ENCODE assay signal across 24 mouse cellular contexts in the genomic region with DNA sequence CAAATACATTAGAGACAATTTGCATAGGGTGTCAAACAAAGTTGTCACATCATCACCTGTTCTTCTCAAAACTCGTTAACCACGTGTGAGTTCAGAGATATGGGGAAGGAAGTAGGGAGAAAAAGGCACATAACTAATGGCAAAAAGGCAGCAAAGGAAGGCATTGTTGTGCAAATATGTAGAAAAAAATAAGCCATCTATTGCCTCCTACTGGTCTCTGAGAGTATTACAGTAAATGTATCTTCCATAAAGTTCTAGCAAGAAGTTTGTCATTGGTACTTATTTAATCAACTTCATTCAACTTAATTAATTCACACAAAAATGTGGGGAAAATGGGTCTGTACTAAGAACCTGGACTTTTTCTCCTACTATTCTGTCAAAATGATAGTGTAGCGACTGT.
DNase-seq lines count a peak whose midpoint lies in the region; ATAC-seq and TF ChIP-seq lines count a peak whose summit lies in the region.
"Had no signal": no experiment of that assay in that cellular context is flagged by ENCODE, and none has a peak within 500 bp of the region (broad histone marks: within the 10 kb centered on the region; RNA-seq: fewer than 3 reads in every experiment).

No protein-coding gene starts in this region.

- H3K36me3 ChIP-seq in intestine, postnatal 0 days (ENCODE audit: control insufficient read depth, insufficient read depth): no peaks in the 10 kb centered on the region
- no peaks in the 10 kb centered on the region for H3K36me3 ChIP-seq in intestine, embryonic 15.5 days
- H3K36me3 ChIP-seq in midbrain, postnatal 0 days (ENCODE audit: insufficient read depth, low read length): no peaks in the 10 kb centered on the region
- no peaks in the 10 kb centered on the region for H3K36me3 ChIP-seq in midbrain, embryonic 16.5 days (ENCODE audit: control insufficient read depth, insufficient read depth, low read length)
- H3K36me3 ChIP-seq: forebrain, embryonic 10.5 days; hindbrain, embryonic 15.5 days; kidney, embryonic 15.5 days; limb, embryonic 12.5 days; liver, embryonic 13.5 days; midbrain, embryonic 10.5 days; neural tube, embryonic 15.5 days had no signal

- no peaks in the 10 kb centered on the region for H3K9me3 ChIP-seq in intestine, postnatal 0 days (ENCODE audit: control insufficient read depth)
- no peaks in the 10 kb centered on the region for H3K9me3 ChIP-seq in intestine, embryonic 15.5 days
- no peaks in the 10 kb centered on the region for H3K9me3 ChIP-seq in midbrain, postnatal 0 days (ENCODE audit: low read length)
- H3K9me3 ChIP-seq in midbrain, embryonic 16.5 days (replicated peaks; ENCODE audit: control insufficient read depth, low read length, poor library complexity, severe bottlenecking): no peaks in the 10 kb centered on the region
- H3K9me3 ChIP-seq: forebrain, embryonic 10.5 days; hindbrain, embryonic 15.5 days; kidney, embryonic 15.5 days; limb, embryonic 12.5 days; liver, embryonic 13.5 days; midbrain, embryonic 10.5 days; neural tube, embryonic 15.5 days had no signal

- TF ChIP-seq CTCF in intestine, postnatal 0 days (IDR thresholded peaks at IDR 0.05; ENCODE audit: low read depth): peak; percentile 23; the same call in 1 of the 2 replicates
- TF ChIP-seq CTCF in midbrain, postnatal 0 days (IDR thresholded peaks at IDR 0.05): peak; percentile 15; the same call in 1 of the 2 replicates

- no peaks in the 10 kb centered on the region for H3K4me1 ChIP-seq in intestine, postnatal 0 days (replicated peaks; ENCODE audit: control insufficient read depth, insufficient read depth, low read length)
- H3K4me1 ChIP-seq in intestine, embryonic 15.5 days (replicated peaks): no peaks in the 10 kb centered on the region
- H3K4me1 ChIP-seq in midbrain, postnatal 0 days (ENCODE audit: insufficient read depth, low read length): no peaks in the 10 kb centered on the region
- no peaks in the 10 kb centered on the region for H3K4me1 ChIP-seq in midbrain, embryonic 16.5 days (ENCODE audit: control insufficient read depth, insufficient read depth, low read length)
- H3K4me1 ChIP-seq: hindbrain, embryonic 15.5 days; liver, embryonic 13.5 days; neural tube, embryonic 15.5 days had no signal

- no peak overlapping the region for H3K27ac ChIP-seq in intestine, postnatal 0 days (ENCODE audit: low read depth, low read length)
- no peak overlapping the region for H3K27ac ChIP-seq in intestine, embryonic 15.5 days
- H3K27ac ChIP-seq in midbrain, postnatal 0 days (ENCODE audit: low read depth, low read length): no peak overlapping the region
- H3K27ac ChIP-seq in midbrain, embryonic 16.5 days (ENCODE audit: low read length): no peak overlapping the region
- H3K27ac ChIP-seq: forebrain, embryonic 10.5 days; gastrocnemius, adult 2 months; hindbrain, embryonic 15.5 days; kidney, embryonic 15.5 days; limb, embryonic 12.5 days; liver, embryonic 13.5 days; midbrain, embryonic 10.5 days; neural tube, embryonic 15.5 days had no signal

- ATAC-seq in intestine, postnatal 0 days: no peak
- ATAC-seq in intestine, embryonic 15.5 days: no peak
- ATAC-seq in midbrain, postnatal 0 days (ENCODE audit: low FRiP score): no peak
- no peak for ATAC-seq in midbrain, embryonic 16.5 days
- ATAC-seq: intestine, embryonic 16.5 days had no signal

- no peak overlapping the region for H3K4me2 ChIP-seq in intestine, postnatal 0 days (replicated peaks; ENCODE audit: low read depth)
- no peak overlapping the region for H3K4me2 ChIP-seq in intestine, embryonic 15.5 days (replicated peaks)
- no peak overlapping the region for H3K4me2 ChIP-seq in midbrain, postnatal 0 days (ENCODE audit: low read depth, low read length, poor library complexity, severe bottlenecking)
- no peak overlapping the region for H3K4me2 ChIP-seq in midbrain, embryonic 16.5 days (ENCODE audit: low read length)
- H3K4me2 ChIP-seq: heart, embryonic 11.5 days; hindbrain, embryonic 15.5 days; kidney, embryonic 15.5 days; limb, embryonic 12.5 days; liver, embryonic 13.5 days; neural tube, embryonic 15.5 days had no signal

- no peak overlapping the region for H3K9ac ChIP-seq in intestine, postnatal 0 days (ENCODE audit: low read depth, low read length)
- no peak overlapping the region for H3K9ac ChIP-seq in intestine, embryonic 15.5 days
- no peak overlapping the region for H3K9ac ChIP-seq in midbrain, postnatal 0 days (replicated peaks; ENCODE audit: low read length, poor library complexity, severe bottlenecking)
- no peak overlapping the region for H3K9ac ChIP-seq in midbrain, embryonic 16.5 days (ENCODE audit: low read depth, low read length)
- H3K9ac ChIP-seq: hindbrain, embryonic 15.5 days; kidney, embryonic 15.5 days; limb, embryonic 12.5 days; liver, embryonic 13.5 days; neural tube, embryonic 15.5 days had no signal

- 88% methylated on average over 3 of the region's 3 CpGs for WGBS in intestine, postnatal 0 days
- 87% methylated on average over 3 of the region's 3 CpGs for WGBS in intestine, embryonic 15.5 days
- 96% methylated on average over 3 of the region's 3 CpGs for WGBS in midbrain, postnatal 0 days
- WGBS in midbrain, embryonic 16.5 days: 91% methylated on average over 3 of the region's 3 CpGs

- DNase-seq in midbrain, postnatal 0 days (ENCODE audit: low spot score): no peak
- peak; percentile 7 for DNase-seq in ZHBTc4 (ENCODE audit: low read depth, low spot score)
- no peak for DNase-seq in gastrocnemius, postnatal 4 days (ENCODE audit: low spot score in 2 of 2)
- no peak for DNase-seq in layer of hippocampus, adult 11-12 months (ENCODE audit: low spot score)
- DNase-seq: adrenal gland, adult 2 months; B cell, adult 2 months; cerebellum, adult 11 months; cerebellum, postnatal 10 days; gastrocnemius, adult 2 months; kidney, postnatal 36 days; layer of hippocampus, adult 9-11 months; liver, embryonic 13.5 days; right cerebral cortex, adult 18-20 months had no signal

- H3K27me3 ChIP-seq in intestine, postnatal 0 days (replicated peaks; ENCODE audit: control insufficient read depth, insufficient read depth, low read length): no peaks in the 10 kb centered on the region
- H3K27me3 ChIP-seq in intestine, embryonic 15.5 days (replicated peaks): no peaks in the 10 kb centered on the region
- H3K27me3 ChIP-seq in midbrain, postnatal 0 days (ENCODE audit: insufficient read depth, low read length): no peaks in the 10 kb centered on the region
- no peaks in the 10 kb centered on the region for H3K27me3 ChIP-seq in midbrain, embryonic 16.5 days (ENCODE audit: control insufficient read depth, insufficient read depth, low read depth, low read length)
- H3K27me3 ChIP-seq: hindbrain, embryonic 15.5 days; kidney, embryonic 15.5 days; limb, embryonic 12.5 days; liver, embryonic 13.5 days; neural tube, embryonic 15.5 days had no signal

- no peak overlapping the region for H3K4me3 ChIP-seq in intestine, postnatal 0 days (ENCODE audit: low read depth, low read length)
- H3K4me3 ChIP-seq in intestine, embryonic 15.5 days (replicated peaks): no peak overlapping the region
- no peak overlapping the region for H3K4me3 ChIP-seq in midbrain, postnatal 0 days (ENCODE audit: low read depth, low read length)
- H3K4me3 ChIP-seq in midbrain, embryonic 16.5 days (ENCODE audit: low read depth, low read length): no peak overlapping the region
- H3K4me3 ChIP-seq: forebrain, embryonic 10.5 days; gastrocnemius, adult 2 months; hindbrain, embryonic 15.5 days; kidney, embryonic 15.5 days; limb, embryonic 12.5 days; liver, embryonic 13.5 days; midbrain, embryonic 10.5 days; neural tube, embryonic 15.5 days had no signal
